Mouse (Mus musculus): ENCODE results near the gene Rps6ka3. TPM values are rescaled to one million over a fixed set of nuclear protein-coding genes. Genes with fewer than 3 reads are reported as not detected.

Gene Rps6ka3
- polyA plus RNA-seq, 1 experiment from 2014 or later: 6.6 TPM

GRCm38 (mm10) chrX:159391239-159391638 is 181.1 kb downstream of the Rps6ka3 start:
- 79% methylated on average over 3 of the region's 3 CpGs for WGBS
- Histone ChIP-seq H3K27me3 (ENCODE audit: insufficient read depth, low read length) (no peaks in the 10 kb centered on the region), H3K36me3 (ENCODE audit: insufficient read depth, low read length) (no peaks in the 10 kb centered on the region), H3K9me3 (ENCODE audit: low read length) (no peaks in the 10 kb centered on the region), H3K4me1 (ENCODE audit: insufficient read depth, low read length) (no peaks in the 10 kb centered on the region), H3K27ac (ENCODE audit: low read length) (no peak overlapping the region), H3K4me2 (replicated peaks; ENCODE audit: low read depth, low read length) (no peak overlapping the region), H3K4me3 (ENCODE audit: low read length) (no peak overlapping the region), H3K9ac (replicated peaks; ENCODE audit: low read length) (no peak overlapping the region)
- ATAC-seq (ENCODE audit: low FRiP score, low TSS enrichment): no peak

- no peak overlapping the region for H3K27ac ChIP-seq (ENCODE audit: low read length)
- peaks cover 17% of the 10 kb centered on the region; the same call in 1 of the 2 replicates for H3K27me3 ChIP-seq (ENCODE audit: insufficient read depth, low read length)
- H3K36me3 ChIP-seq (ENCODE audit: insufficient read depth, low read length): no peaks in the 10 kb centered on the region
- no peak for ATAC-seq (ENCODE audit: low FRiP score, low TSS enrichment)
- no peaks in the 10 kb centered on the region for H3K9me3 ChIP-seq (ENCODE audit: low read length)
- no peak overlapping the region for H3K9ac ChIP-seq (replicated peaks; ENCODE audit: low read length)
- no peak overlapping the region for H3K4me2 ChIP-seq (replicated peaks; ENCODE audit: low read depth, low read length)
- no peak overlapping the region for H3K4me3 ChIP-seq (ENCODE audit: low read length)
- no peaks in the 10 kb centered on the region for H3K4me1 ChIP-seq (ENCODE audit: insufficient read depth, low read length)
- 34% methylated on average over 4 of the region's 4 CpGs for WGBS
Measured at GRCm38 (mm10) chrX:159409253-159409652, 199.1 kb downstream of the Rps6ka3 start.

- Histone ChIP-seq H3K4me2 (replicated peaks; ENCODE audit: low read depth, low read length) (peak within 1 kb of the TSS; percentile 91), H3K9me3 (ENCODE audit: low read length) (0 out of 2 replicates have a peak, but pooled peaks cover 2% of the 10 kb centered on the region), H3K36me3 (ENCODE audit: insufficient read depth, low read length) (no peaks in the 10 kb centered on the region), H3K27me3 (ENCODE audit: insufficient read depth, low read length) (peaks cover 39% of the 10 kb centered on the region; the same call in 1 of the 2 replicates), H3K4me3 (ENCODE audit: low read length) (peak within 1 kb of the TSS; percentile 58), H3K27ac (ENCODE audit: low read length) (no peak within 1 kb of the TSS), H3K9ac (replicated peaks; ENCODE audit: low read length) (no peak within 1 kb of the TSS; the same call in 1 of the 2 replicates), H3K4me1 (ENCODE audit: insufficient read depth, low read length) (no peaks in the 10 kb centered on the region)
- 25% methylated on average over 42 of the region's 83 CpGs for WGBS
- ATAC-seq (ENCODE audit: low FRiP score, low TSS enrichment): peak; percentile 89
Measured at GRCm38 (mm10) chrX:159414130-159414828, 204.2 kb downstream of the Rps6ka3 start, which contains the start of gene Map7d2. Gene Map7d2, plus strand, starts transcription at chrX:159414572.

DNA sequence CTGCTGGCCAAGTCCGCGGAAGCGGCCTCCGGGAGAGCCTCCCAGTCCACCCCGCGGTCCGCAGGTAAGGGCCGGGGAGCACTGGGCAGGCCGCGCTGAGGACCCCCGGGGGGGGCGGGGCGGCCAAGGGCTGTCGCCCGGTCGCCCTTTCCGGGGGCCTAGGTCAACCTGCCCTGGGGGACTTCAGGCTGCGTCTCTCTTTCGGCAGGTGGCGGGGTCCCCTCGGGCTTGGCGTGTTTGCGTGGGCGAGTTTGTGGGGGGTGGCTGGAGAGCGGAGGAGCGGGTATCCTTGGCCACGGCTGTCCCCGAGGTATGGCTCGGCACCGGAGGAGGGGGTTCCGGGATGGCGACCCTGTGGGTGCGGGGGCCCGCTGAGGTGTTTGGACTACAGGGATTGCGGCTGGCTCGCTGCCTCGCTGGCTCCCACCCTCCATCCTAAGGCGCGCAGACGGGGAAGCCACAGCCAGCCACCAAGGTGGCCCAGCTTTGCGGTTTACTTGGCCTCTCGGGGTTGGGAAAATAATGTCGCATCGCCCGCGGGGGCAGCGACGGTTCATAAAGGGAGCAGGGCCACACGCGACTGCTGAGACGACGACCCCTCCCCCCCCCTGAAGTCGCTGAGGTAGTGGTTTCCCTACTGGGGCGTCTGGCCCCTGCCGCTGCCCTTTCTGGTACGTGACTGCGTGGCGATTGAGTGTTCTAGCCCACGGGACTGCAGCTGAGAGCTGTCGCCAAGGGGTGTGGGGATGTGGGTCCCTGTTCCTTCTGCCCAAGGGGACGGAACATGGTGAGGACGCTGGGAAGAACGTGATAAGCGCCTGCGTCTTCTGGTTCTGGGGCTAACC is 204.9 kb downstream of the Rps6ka3 start:
- peak; percentile 60 for ATAC-seq (ENCODE audit: low FRiP score, low TSS enrichment)
- H3K27me3 ChIP-seq (ENCODE audit: insufficient read depth, low read length): peaks cover 39% of the 10 kb centered on the region; the same call in 1 of the 2 replicates
- no peaks in the 10 kb centered on the region for H3K36me3 ChIP-seq (ENCODE audit: insufficient read depth, low read length)
- H3K4me1 ChIP-seq (ENCODE audit: insufficient read depth, low read length): no peaks in the 10 kb centered on the region
- H3K4me2 ChIP-seq (replicated peaks; ENCODE audit: low read depth, low read length): peak overlapping the region; percentile 91
- 0 out of 2 replicates have a peak, but pooled peaks cover 2% of the 10 kb centered on the region for H3K9me3 ChIP-seq (ENCODE audit: low read length)
- WGBS: 20% methylated on average over 52 of the region's 65 CpGs
- H3K27ac ChIP-seq (ENCODE audit: low read length): no peak overlapping the region
- H3K4me3 ChIP-seq (ENCODE audit: low read length): peak overlapping the region; percentile 58
- no peak overlapping the region; the same call in 1 of the 2 replicates for H3K9ac ChIP-seq (replicated peaks; ENCODE audit: low read length)

Other genes with a start within 250 kb of the Rps6ka3 start
- gene Eif1ax, start 161.9 kb downstream of the Rps6ka3 start, polyA plus RNA-seq (2015; fragmentation: Nextera tagmentation; extraction: Ambion mirVana): 125 and 136 TPM in 2 replicates
- gene Map7d2, start 204.3 kb downstream of the Rps6ka3 start, polyA plus RNA-seq (2015; fragmentation: Nextera tagmentation; extraction: Ambion mirVana): 2.4 and 2.8 TPM in 2 replicates